Mouse (Mus musculus): ENCODE measurements at regions not wholly inside any gene's neighbourhood (a gene's known extent, or its start where the extent isn't known, plus 50 kb on each side); places are given as distances from the start of the nearest gene placed in this dataset.
"Not testable (repeated sequence)": the region's sequence is repeated elsewhere in the genome, so short reads cannot be mapped to it uniquely, and the experiment has no call there.

DNA sequence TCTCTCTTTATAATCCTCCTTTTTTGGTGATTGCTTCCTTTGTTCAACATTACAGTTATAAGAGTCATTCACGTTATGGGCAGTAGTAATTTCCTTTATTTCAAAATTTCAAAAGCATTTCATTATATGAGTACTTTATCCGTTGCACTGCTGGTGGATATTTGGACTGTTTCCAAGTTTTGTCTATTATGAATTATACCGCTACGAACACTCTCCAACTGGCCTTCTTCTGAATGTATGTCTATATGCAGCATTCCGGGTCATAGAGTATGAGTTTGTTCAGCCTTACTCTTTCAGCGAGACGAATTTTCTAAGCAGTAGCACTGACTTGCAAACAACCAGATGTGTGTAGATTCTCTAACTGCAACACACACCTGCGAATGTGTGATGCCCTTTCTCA, 57.8 kb downstream of the Dusp6 start:
- no peak for DNase-seq (ENCODE audit: low read depth, low spot score)

DNA sequence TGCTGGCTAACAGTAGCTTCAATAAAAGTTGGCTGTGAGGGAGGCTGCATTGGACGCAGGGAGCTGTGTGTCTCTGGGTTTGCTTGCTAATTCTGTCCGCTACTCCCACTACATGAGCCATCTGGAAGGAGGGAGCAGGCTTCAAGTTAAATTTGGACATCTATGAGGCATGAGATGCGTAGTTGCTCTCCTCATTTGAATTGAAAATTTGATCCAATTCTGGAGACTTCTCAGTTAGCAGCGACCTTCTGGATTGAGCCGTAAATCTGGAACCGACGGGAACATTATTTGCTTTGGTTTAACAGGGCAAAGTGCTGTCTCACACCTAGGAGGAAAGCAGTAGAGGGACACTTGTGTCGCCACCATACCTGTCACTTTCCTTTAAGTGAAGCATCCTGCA, 60.3 kb downstream of the Dusp6 start:
- no peak for DNase-seq (ENCODE audit: low read depth, low spot score)

DNA sequence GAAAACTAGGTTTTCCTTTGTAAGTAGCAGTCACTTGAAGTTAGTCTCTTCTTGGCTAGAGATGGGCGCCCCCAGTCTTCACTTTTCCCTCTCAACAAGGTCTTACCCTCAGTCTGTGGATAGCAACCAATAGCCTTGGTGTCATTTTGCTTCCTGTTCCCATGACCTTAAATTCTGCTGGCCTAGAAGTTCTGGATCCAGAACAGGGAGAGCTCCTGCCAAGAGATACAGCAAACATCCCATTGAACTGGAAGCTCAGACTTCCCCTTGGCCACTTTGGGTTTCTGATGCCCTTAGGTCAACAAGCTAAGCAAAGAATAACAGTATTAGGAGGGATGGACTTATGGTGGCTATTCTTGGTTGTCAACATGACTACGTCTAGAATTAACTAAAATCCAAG, 64.5 kb downstream of the Dusp6 start:
- no peak for DNase-seq (ENCODE audit: low read depth, low spot score)

DNA sequence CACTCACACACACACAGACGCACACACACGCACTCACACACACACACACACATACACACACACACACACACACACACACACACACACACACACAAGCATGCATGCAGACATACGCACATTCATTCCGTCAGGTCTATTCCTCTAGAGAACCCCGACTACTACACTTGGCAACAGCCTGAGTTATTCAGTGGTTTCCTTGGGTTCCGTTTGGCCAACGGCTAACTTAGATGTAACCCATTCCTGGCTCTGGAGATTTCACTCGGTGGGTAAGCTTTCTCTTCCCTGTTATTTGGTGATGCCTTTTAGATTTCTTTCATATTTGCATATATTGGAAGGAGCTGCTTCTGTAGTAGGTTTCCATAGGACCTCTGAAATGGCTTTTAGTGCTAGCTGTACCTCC, 65.5 kb downstream of the Dusp6 start:
- no peak for DNase-seq (ENCODE audit: low read depth, low spot score)

DNA sequence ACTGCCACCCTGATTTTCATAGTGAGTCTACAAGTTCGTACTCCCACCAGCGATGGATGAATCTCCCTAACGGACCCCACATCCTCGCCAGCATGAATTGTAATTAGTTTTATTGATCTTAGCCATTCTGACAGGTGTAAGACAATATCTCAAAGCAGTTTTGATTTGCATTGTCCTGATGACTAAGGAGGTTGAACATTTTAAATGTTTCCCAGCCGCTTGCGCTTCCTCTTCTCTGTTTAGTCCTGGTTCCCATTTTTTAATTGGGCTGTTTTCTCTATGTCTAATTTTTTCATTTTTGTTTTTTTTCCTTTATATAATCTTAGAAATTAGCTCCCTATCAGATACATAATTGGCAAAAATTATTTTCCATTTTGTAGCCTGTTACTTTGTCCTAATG, 66.4 kb downstream of the Dusp6 start:
- DNase-seq (ENCODE audit: low read depth, low spot score): no peak

DNA sequence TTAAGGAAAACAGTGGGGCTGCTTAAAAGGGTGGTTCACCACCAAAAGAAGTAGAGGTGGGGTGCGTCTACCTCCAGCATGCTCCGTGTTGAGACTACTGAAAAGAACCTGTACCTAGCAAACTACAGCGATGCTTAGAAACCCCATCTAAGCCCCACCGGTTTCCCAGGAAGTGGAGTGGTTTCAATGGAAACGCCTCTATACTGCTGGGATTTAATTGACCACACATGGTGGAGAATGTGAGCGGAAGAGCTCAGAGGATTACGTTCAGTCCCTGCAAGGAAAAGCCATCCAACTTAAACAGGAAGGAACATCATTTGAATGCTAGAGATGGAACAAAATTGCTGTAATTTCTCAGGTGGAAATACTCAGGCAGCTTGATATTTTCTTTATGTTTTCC, 67.5 kb downstream of the Dusp6 start:
- DNase-seq (ENCODE audit: low read depth, low spot score): no peak

DNA sequence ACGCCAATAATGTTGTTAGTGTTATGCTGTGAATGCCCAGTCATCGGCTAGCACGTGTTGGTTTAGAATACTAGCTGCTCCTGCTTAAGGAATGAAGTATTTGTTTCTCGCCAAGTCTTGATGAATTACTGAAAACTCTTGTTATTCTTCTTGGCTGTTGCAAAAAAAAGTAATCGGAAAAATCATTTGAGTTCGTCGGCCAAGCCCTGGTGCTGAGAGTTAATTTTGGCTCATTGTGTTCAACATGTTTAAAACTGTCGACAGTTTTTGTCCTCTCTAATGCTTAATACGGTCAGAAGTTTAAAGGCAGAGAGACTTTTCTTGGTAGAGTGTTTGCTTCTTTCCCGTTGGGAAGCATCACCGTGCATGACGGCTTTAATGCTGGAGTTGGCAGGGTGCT, 68.8 kb downstream of the Dusp6 start:
- DNase-seq (ENCODE audit: low read depth, low spot score): peak; percentile 24

DNA sequence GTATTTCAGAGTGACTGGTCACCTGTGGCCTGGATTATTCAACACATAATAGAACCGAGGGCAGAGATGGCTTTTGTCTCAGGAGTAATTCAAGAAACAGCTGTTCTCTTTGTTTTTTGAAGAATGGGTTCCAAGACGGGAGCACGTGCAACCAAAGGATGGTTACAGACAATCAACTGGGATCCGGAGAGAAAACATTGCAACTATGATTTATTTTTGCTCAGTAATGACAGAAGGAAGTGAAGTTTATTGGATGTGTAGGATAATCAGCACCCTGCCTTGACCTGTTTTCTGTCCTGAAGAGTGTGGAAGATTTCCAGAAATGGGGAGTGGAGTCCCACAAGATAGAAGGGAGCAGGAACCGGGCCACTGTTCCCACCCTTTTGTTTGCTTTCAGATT, 70.8 kb downstream of the Dusp6 start:
- DNase-seq (ENCODE audit: low read depth, low spot score): peak; percentile 4

DNA sequence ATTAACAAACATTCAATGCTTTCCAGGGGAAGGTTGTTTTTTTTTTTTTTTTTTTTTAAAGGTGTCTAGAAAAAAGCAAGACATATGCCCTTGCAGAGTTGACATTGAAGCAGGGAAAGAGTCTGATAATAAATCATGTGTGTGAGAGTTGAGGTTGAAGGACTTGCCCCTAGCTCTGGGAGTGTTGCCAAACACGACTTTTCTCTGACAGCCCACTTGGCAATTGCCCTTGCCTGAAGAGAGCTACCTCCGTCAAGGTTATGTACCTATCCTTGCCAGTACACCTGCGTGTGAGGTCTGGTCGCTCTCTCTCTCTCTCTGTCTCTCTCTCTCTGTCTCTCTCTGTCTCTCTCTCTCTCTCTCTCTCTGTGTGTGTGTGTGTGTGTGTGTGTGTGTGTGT, 73.1 kb downstream of the Dusp6 start:
- no peak for DNase-seq (ENCODE audit: low read depth, low spot score)

DNA sequence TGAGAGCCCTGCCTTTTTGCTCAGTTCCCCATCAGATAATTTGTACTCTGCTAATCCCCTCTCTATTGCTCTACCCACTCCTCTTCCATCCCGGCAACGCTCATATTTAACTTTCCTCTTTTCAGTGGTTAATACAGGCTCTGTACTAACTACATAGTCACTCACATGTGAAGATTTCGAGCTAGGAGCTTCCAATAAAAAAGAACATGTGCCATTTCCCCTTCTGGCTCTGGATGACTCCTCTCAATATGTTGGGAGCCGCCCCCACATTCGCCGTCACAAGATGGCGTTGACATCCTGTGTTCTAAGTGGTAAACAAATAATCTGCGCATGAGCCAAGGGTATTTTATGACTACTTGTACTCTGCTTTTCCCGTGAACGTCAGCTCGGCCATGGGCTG, 75.8 kb downstream of the Dusp6 start:
- not testable (repeated sequence) for DNase-seq (ENCODE audit: low read depth, low spot score)

DNA sequence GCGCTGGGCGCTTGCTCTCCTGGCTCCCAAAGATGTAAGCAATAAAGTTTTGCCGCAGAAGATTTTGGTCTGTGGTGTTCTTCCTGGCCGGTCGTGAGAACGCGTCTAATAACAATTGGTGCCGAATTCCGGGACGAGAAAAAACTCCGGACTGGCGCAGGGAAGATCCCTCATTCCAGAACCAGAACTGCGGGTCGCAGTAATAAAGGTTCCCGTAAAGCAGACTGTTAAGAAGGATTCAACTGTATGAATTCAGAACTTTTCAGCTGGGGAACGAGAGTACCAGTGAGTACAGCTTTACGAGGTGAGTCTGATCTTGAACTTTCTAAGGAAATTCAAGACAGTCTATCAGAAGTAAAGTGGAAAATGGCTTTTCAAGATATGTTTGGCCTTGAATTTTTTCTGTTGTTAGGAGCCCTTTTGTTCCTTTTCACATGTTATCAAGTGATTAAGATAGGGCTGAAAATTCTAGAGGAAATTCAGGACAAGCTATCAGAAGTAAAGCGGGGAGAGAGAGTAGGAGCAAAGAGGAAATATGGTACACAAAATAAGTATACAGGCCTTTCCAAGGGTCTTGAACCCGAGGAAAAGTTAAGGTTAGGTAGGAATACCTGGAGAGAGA, 76.4 kb downstream of the Dusp6 start:
- DNase-seq (ENCODE audit: low read depth, low spot score): not testable (repeated sequence)

DNA sequence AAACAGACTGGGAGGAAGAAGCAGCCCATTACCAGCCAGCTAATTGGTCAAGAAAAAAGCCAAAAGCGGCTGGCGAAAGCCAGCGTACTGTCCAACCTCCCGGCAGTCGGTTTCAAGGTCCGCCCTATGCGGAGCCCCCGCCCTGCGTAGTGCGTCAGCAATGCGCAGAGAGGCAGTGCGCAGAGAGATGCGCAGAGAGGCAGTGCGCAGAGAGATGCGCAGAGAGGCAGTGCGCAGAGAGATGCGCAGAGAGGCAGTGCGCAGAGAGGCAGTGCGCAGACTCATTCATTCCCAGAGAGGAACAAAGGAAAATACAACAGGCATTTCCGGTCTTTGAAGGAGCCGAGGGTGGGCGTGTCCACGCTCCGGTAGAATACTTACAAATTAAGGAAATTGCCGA, 77.0 kb downstream of the Dusp6 start:
- DNase-seq (ENCODE audit: low read depth, low spot score): not testable (repeated sequence)

DNA sequence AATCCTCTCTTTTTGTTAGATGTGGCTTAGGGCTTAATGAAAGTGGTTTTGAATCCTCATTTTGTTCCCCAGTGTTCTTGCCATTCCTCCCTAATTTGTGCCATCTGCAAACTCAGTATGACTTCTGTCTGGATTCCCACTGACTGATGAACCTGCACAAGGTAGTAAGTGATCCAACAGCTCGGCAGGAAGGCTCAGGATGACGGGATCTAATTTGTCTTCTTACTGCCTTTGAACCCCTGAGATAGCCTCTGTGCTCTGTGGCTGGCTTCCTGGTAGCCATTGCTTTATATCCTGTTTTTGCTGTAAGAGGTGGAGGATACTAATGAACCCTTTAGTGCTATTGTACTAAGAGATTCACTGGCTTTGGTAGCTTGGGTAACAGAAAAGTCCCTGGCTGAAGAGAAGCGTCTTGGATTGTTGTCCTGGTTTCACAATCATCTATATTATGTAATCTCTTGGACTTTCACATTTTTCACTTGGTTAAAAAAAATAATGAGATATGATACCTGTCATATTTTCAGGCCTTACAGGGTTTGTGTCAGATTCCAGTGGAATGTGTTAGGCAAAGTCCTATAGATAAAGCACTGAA, 86.2 kb downstream of the Dusp6 start:
- DNase-seq (ENCODE audit: low read depth, low spot score): peak; percentile 13

DNA sequence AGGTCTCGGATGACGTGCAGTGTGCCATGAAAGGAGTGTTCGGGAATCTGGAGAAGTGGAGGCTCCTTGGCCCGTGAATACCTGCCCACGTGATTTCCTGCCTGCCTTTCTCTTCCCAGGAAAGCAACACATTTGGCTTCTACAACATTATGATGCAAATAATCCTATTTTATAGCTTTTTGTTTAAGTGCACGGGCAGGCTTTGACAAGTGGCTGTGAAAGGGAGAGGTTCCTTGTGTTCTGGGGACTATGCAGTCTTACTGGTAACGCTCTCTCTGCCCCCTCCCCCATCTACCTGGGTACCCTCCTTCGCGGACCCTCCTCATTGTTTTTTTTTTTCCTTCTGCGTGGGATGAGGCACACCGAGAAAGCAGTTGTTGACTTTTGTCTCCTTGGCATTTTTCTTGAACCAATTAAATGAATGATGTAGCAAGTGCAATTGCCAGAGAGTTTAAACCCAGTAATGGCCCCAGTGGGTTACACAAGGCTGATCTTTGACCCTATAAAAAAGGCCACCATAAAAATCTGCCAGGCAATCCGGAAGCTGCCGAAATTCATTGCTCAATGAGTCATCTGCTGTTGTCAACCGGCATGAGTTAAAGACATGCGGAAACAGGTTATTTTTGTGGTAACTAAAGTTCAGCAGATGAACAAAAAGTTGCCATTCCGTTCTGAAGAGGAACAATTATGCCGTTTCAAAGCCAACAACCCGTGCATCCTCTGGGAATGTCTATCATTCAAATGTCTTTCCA, 90.7 kb downstream of the Dusp6 start:
- DNase-seq (ENCODE audit: low read depth, low spot score): peak; percentile 36

DNA sequence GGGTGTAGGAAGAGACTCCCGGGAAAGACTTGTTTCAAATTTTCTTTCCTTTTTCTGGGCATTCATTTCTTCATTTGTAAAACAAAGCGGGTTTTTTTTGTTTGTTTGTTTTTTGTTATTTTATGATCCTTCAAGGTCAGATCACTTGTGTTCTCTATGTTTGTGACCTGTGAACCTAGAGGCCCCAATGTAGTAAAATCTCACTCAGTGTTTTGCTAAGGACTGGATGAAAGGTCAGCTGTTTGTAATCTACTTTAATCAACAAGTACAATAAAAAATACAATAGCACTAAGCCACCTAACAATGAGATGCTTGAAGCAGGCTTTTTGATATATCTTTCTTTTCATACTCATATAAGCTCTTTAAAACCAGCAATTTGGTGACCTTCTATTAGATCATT, 91.3 kb downstream of the Dusp6 start:
- no peak for DNase-seq (ENCODE audit: low read depth, low spot score)

DNA sequence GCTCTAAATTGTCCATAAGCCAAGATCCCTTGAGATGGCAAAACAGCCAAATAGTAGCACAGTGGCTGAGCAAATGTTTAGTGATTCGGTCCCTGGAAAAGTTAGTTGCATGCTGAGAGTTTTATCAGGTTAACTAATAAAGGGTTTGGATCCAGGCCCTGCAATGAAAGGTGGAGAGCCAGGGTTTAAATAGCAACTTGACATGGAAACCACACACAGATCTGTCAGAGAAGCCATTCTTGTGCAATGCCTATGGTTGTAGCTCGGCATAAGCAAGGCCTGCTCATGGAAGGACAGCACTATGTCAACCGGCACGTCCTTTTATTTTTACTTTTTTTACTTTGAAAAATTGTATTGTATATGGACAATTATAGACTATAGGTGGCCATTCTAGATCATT, 92.3 kb downstream of the Dusp6 start:
- DNase-seq (ENCODE audit: low read depth, low spot score): no peak

DNA sequence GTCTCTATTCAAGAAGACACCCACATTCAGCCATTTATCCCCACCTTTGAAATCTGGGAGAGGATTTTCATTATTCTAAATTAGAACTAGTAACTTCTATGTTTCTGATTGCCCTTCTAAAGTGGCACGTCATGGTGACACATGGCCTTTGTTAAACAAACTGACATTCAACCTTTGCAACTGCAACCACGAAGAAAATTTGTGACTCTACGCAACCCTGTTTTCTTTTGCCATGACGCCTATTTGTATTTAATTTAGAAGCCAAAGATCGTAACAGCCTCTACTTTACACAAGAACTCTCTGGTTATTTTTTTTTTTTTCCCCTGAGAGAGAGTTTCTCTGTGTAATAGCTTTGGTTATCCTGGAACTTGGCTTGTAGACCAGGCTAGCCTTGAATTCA, 93.2 kb downstream of the Dusp6 start:
- no peak for DNase-seq (ENCODE audit: low read depth, low spot score)

DNA sequence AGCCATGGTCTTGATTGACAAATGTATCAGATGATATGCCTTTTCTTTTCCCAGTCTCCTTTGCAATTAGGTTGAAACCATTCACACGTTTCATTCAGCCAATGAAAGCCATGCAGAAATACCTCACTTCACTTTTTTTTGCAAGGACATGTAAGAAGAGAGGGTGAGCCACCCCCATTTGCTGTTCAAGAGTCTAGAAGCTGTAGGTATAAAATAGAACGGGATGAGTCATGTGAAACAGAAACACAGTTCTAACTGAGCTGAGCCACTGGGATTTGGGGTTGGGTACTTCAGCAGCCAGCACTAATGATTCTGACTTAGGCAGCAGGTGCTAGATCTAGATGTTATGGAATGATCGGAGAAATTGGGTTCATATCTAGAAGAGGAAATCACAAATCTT, 93.9 kb downstream of the Dusp6 start:
- no peak for DNase-seq (ENCODE audit: low read depth, low spot score)

DNA sequence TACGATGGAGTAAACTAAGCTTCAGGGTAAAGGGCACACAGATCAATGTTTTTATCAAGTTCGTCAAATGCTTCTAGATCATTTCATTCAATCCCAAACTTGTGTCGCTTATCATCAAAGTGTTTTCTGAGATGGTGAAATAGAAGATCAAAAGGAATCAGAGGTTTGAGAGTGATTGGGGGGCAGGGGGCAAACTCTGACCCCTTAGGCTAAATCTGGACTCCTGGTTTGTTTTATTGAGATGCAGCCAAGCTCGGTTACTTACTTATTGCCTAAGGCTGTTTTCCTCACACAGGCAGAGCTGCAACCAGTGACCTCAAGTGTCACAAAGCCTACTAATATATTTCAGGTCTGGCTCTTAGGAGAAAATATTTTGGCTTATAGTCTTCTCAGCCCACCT, 94.3 kb downstream of the Dusp6 start:
- DNase-seq (ENCODE audit: low read depth, low spot score): no peak

DNA sequence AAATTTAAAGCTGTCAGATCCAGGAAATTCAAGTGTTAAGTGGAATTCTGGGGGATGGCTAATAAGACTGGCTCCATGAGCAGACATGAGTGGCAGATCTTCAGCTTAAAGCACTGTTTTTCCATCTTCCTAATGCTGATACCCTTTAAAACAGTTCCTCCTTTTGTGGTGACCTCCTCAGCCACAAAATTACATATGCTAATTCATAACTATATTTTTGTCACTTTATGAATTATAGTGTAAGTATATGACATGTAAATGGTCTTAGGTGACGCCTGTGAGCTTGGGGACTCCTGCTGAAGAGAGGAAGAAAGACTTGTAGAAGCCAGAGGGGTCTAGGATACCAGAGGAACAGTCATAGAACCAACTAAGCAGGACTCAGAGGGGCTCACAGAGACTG, 95.2 kb downstream of the Dusp6 start:
- DNase-seq (ENCODE audit: low read depth, low spot score): no peak

DNA sequence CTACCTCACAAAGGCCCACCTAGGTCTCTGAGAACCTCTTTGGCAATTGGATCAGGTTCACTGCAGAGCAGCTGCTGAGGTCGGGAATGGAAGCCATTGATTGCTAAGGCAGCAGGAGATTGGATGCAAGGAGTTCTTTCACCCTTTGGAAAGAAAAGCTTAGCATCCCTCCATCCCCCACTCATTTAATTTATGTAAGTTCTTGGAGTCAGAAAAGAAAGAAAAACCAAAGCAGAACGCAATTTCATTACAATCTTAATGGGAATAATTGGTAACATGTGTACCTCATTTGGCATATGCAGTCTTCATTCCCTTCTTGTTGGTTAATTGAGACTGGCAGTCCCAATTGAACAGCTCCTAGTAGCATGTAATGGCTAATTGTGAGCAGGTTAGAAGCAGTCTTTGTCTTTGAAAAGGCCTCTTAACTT, 96.4 kb downstream of the Dusp6 start:
- DNase-seq (ENCODE audit: low read depth, low spot score): no peak

DNA sequence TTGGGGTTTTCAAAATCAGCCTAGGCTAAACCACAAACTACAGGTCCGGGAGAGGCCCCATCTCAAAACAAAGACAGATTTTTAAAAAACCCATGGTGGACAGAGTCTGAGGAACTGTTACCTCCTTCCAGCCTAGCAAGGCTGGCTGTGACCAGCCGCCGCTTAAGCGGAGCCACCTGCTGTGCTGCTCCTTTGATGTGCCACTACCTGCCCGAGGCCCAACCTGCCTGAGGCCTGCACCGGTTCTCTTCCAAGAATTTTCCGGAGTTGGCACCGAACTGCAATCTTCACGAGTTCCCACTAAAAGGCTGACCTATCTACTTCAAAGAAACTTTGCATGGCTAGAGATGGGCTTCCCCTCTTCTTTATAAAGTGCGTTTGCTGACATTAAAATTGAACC, 97.6 kb downstream of the Dusp6 start:
- DNase-seq (ENCODE audit: low read depth, low spot score): not testable (repeated sequence)

DNA sequence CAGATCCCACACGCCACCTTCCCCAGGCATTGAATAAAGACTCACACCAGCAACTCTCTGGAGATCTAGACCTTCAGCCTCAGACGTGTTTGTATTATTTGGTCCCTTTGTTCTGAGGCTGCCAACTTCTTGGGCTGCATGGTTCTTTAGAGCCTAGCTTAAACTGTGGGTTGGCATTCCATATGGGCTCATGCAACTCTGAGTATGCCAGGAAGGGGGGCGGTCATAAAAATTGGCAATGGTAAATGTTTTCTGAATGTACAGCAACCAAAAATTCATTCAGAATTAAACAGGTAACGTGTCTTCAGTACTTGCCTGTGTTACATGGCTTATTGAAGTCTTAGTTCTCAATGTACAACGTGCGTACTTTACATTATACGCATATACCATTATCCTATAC, 103.1 kb downstream of the Dusp6 start:
- no peak for DNase-seq (ENCODE audit: low read depth, low spot score)
